Mouse (Mus musculus) limb, embryonic 10.5 days (tissue): Measurements from ENCODE around the gene Taf5l. TPM values are rescaled to one million over a fixed set of nuclear protein-coding genes. Genes with fewer than 3 reads are reported as not detected.
A peak's percentile ranks its signal among the peaks of the same experiment; 100 is the strongest.
"Not testable (repeated sequence)": the region's sequence is repeated elsewhere in the genome, so short reads cannot be mapped to it uniquely, and the experiment has no call there.

Experiments used
- DNase-seq: peaks from one replicate; pipeline ENCODE4 v3.0.0-alpha.2; 2017; ENCODE audit warnings: low spot score
- H3K27ac ChIP-seq: fragments of 300-500 bp; sonication (generic); 2 replicates; pipeline ENCODE4 v1.5.1; 2016; ENCODE audit warnings: mild to moderate bottlenecking
- H3K27me3 ChIP-seq: fragments of 300-500 bp; sonication (generic); 2 replicates; pipeline ENCODE4 v1.6.1; 2016; ENCODE audit warnings: low read depth, mild to moderate bottlenecking; ENCODE audit not compliant: poor library complexity, severe bottlenecking
- H3K36me3 ChIP-seq: fragments of 300-500 bp; sonication (generic); 2 replicates; pipeline ENCODE4 v1.6.1; 2016; ENCODE audit warnings: mild to moderate bottlenecking, moderate library complexity
- H3K4me1 ChIP-seq: fragments of 300-500 bp; sonication (generic); 2 replicates; pipeline ENCODE4 v1.6.1; 2016
- H3K4me3 ChIP-seq: fragments of 300-500 bp; sonication (generic); 2 replicates; pipeline ENCODE4 v1.5.1; 2016; ENCODE audit warnings: mild to moderate bottlenecking, moderate library complexity
- H3K9me3 ChIP-seq: fragments of 300-500 bp; sonication (generic); replicated peaks from 2 replicates; pipeline ENCODE4 v1.6.1; 2016; ENCODE audit warnings: mild to moderate bottlenecking
- WGBS: fragments of 180-500 bp; shearing (Covaris S2); methylation state at CpG from one replicate; pipeline ENCODE4 v1.1.7; 2016; 5-methylcytosine and 5-hydroxymethylcytosine counted together
- polyA plus RNA-seq: library from polyadenylated mRNA; unstranded; fragments of >200 nt; fragmentation: Nextera tagmentation; extraction: Ambion mirVana; gene quantifications from 2 replicates; pipeline ENCODE4 v1.2.1, GENCODE M21; 2016

Taf5l gene
- polyA plus RNA-seq, 1 experiment from 2014 or later, result 49.7 TPM

- Histone ChIP-seq H3K27ac (no peak overlapping the region), H3K27me3 (no peaks in the 10 kb centered on the region), H3K36me3 (no peaks in the 10 kb centered on the region), H3K4me3 (no peak overlapping the region), H3K9me3 (no peaks in the 10 kb centered on the region), H3K4me1 (peaks cover 17% of the 10 kb centered on the region)
- no peak for DNase-seq
- WGBS, result 97% methylated on average over 4 of the region's 4 CpGs
These were observed 43.7 kb downstream of the Taf5l start for GRCm38 (mm10) chr8:123977499-123977898.

- H3K27ac ChIP-seq, result no peak overlapping the region
- no peak overlapping the region for H3K4me3 ChIP-seq
- 70% methylated on average over 1 of the region's 1 CpGs for WGBS
These were observed 47.7 kb downstream of the Taf5l start for GRCm38 (mm10) chr8:123973495-123973894.

GRCm38 (mm10) chr8:123966896-123967295 is 54.3 kb downstream of the Taf5l start:
- Histone ChIP-seq H3K4me1 (no peaks in the 10 kb centered on the region), H3K27ac (no peak overlapping the region), H3K4me3 (no peak overlapping the region), H3K9me3 (no peaks in the 10 kb centered on the region), H3K36me3 (peaks cover 34% of the 10 kb centered on the region), H3K27me3 (no peaks in the 10 kb centered on the region)
- no peak for DNase-seq
- WGBS, result 77% methylated on average over 2 of the region's 2 CpGs

More at GRCm38 (mm10) chr8:123973495-123973894, 47.7 kb downstream of the Taf5l start:
- no peaks in the 10 kb centered on the region for H3K27me3 ChIP-seq
- peaks cover 2% of the 10 kb centered on the region; the same call in 1 of the 2 replicates for H3K4me1 ChIP-seq
- no peak for DNase-seq
- H3K9me3 ChIP-seq, result no peaks in the 10 kb centered on the region
- peaks cover 11% of the 10 kb centered on the region; the same call in 1 of the 2 replicates for H3K36me3 ChIP-seq

- peaks cover 57% of the 10 kb centered on the region for H3K36me3 ChIP-seq
- no peaks in the 10 kb centered on the region for H3K27me3 ChIP-seq
- H3K9me3 ChIP-seq, result no peaks in the 10 kb centered on the region
- DNase-seq, result no peak
- H3K27ac ChIP-seq, result no peak overlapping the region
- 80% methylated on average over 1 of the region's 1 CpGs for WGBS
- no peak overlapping the region for H3K4me3 ChIP-seq
- H3K4me1 ChIP-seq, result no peaks in the 10 kb centered on the region; the same call in 1 of the 2 replicates
These were observed 59.8 kb downstream of the Taf5l start for GRCm38 (mm10) chr8:123961371-123961770.

GRCm38 (mm10) chr8:123960556-123960955 is 60.6 kb downstream of the Taf5l start:
- H3K4me3 ChIP-seq, H3K27me3 ChIP-seq: not testable (repeated sequence)
- WGBS, result 94% methylated on average over 5 of the region's 5 CpGs

GRCm38 (mm10) chr8:123960056-123960455 is 61.1 kb downstream of the Taf5l start:
- Histone ChIP-seq H3K27ac (no peak overlapping the region), H3K9me3 (no peaks in the 10 kb centered on the region), H3K27me3 (no peaks in the 10 kb centered on the region), H3K36me3 (peaks cover 50% of the 10 kb centered on the region), H3K4me3 (no peak overlapping the region), H3K4me1 (no peaks in the 10 kb centered on the region; the same call in 1 of the 2 replicates)
- DNase-seq, result no peak
- WGBS, result 96% methylated on average over 9 of the region's 9 CpGs

More at GRCm38 (mm10) chr8:123960556-123960955, 60.6 kb downstream of the Taf5l start:
- H3K27ac ChIP-seq, H3K9me3 ChIP-seq, DNase-seq, H3K4me1 ChIP-seq: not testable (repeated sequence)
- peaks cover 50% of the 10 kb centered on the region for H3K36me3 ChIP-seq

- H3K4me1 ChIP-seq, result no peaks in the 10 kb centered on the region; the same call in 1 of the 2 replicates
- 91% methylated on average over 6 of the region's 6 CpGs for WGBS
- H3K27ac ChIP-seq, result no peak overlapping the region
- peaks cover 48% of the 10 kb centered on the region for H3K36me3 ChIP-seq
- no peaks in the 10 kb centered on the region for H3K27me3 ChIP-seq
- H3K4me3 ChIP-seq, result no peak overlapping the region
- H3K9me3 ChIP-seq, result no peaks in the 10 kb centered on the region
- no peak for DNase-seq
These were observed 61.7 kb downstream of the Taf5l start for GRCm38 (mm10) chr8:123959473-123959872.

- Histone ChIP-seq H3K4me3 (no peak overlapping the region), H3K27ac (no peak overlapping the region), H3K9me3 (no peaks in the 10 kb centered on the region), H3K36me3 (peaks cover 58% of the 10 kb centered on the region), H3K27me3 (no peaks in the 10 kb centered on the region), H3K4me1 (no peaks in the 10 kb centered on the region; the same call in 1 of the 2 replicates)
- 80% methylated on average over 17 of the region's 17 CpGs for WGBS
- no peak for DNase-seq
These were observed 63.1 kb downstream of the Taf5l start for GRCm38 (mm10) chr8:123958130-123958529.

GRCm38 (mm10) chr8:123954246-123954645 is 67.0 kb downstream of the Taf5l start:
- Histone ChIP-seq H3K4me1 (peaks cover 8% of the 10 kb centered on the region), H3K27me3 (no peaks in the 10 kb centered on the region), H3K9me3 (no peaks in the 10 kb centered on the region), H3K36me3 (peaks cover 34% of the 10 kb centered on the region), H3K4me3 (no peak overlapping the region), H3K27ac (no peak overlapping the region)
- WGBS, result 93% methylated on average over 8 of the region's 8 CpGs
- no peak for DNase-seq

- WGBS, result 88% methylated on average over 8 of the region's 8 CpGs
- no peak overlapping the region for H3K4me3 ChIP-seq
- no peak for DNase-seq
- H3K4me1 ChIP-seq, result peaks cover 8% of the 10 kb centered on the region
- H3K27me3 ChIP-seq, result no peaks in the 10 kb centered on the region
- no peaks in the 10 kb centered on the region for H3K9me3 ChIP-seq
- H3K36me3 ChIP-seq, result peaks cover 33% of the 10 kb centered on the region
- H3K27ac ChIP-seq, result no peak overlapping the region
These were observed 67.5 kb downstream of the Taf5l start for GRCm38 (mm10) chr8:123953686-123954085.

- Histone ChIP-seq H3K4me3 (peak overlapping the region; percentile 92), H3K27me3 (no peaks in the 10 kb centered on the region), H3K9me3 (no peaks in the 10 kb centered on the region), H3K27ac (peak overlapping the region; percentile 86), H3K36me3 (peaks cover 33% of the 10 kb centered on the region), H3K4me1 (peaks cover 14% of the 10 kb centered on the region)
- 33% methylated on average over 10 of the region's 10 CpGs for WGBS
- peak; percentile 57 for DNase-seq
These were observed 71.0 kb downstream of the Taf5l start for GRCm38 (mm10) chr8:123950077-123950802.

- Histone ChIP-seq H3K36me3 (peaks cover 38% of the 10 kb centered on the region), H3K4me3 (peak overlapping the region; percentile 92), H3K27me3 (no peaks in the 10 kb centered on the region), H3K9me3 (no peaks in the 10 kb centered on the region), H3K4me1 (peaks cover 14% of the 10 kb centered on the region), H3K27ac (peak overlapping the region; percentile 86)
- 5% methylated on average over 10 of the region's 10 CpGs for WGBS
- DNase-seq, result no peak
These were observed 71.6 kb downstream of the Taf5l start for GRCm38 (mm10) chr8:123949686-123949986.

GRCm38 (mm10) chr8:123948942-123949685 is 72.1 kb downstream of the Taf5l start, which contains the start of gene Nup133:
Gene Nup133 (minus strand): TSS chr8:123949265.
- Histone ChIP-seq H3K9me3 (no peaks in the 10 kb centered on the region), H3K27me3 (no peaks in the 10 kb centered on the region), H3K36me3 (peaks cover 37% of the 10 kb centered on the region), H3K4me1 (peaks cover 14% of the 10 kb centered on the region), H3K27ac (peak within 1 kb of the TSS; percentile 86), H3K4me3 (peak within 1 kb of the TSS; percentile 92)
- peak; percentile 100 for DNase-seq
- under 1% methylated on average over 77 of the region's 77 CpGs for WGBS
